In the genomic region with DNA sequence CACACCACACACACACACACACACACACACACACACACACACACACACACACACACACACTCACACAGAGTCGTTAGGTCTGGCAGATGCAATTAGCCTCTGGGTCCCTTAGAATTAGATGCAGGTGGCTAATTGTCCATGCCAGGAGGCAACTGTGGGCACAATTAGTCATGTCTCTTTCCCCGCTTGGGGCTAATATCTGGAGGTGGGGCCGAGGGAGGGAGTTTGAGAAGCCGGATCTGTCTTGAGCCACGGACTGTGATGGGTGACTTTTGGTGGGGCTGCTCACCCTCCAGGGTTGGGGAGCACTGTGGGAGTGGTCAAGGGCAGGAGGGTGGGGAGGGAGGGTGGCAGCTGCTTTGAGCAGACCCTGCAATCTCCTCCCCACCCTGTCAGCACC, we compare ENCODE assay signal across 16 mouse cellular contexts. TPM values are rescaled to one million over a fixed set of nuclear protein-coding genes. Genes with fewer than 3 reads are reported as not detected.
DNase-seq lines count a peak whose midpoint lies in the region; ATAC-seq and TF ChIP-seq lines count a peak whose summit lies in the region.
"Had no signal": no experiment of that assay in that cellular context is flagged by ENCODE, and none has a peak within 500 bp of the region (broad histone marks: within the 10 kb centered on the region; RNA-seq: fewer than 3 reads in every experiment).

No protein-coding gene starts in this region.

- no peak overlapping the region for H3K9ac ChIP-seq in forebrain, embryonic 16.5 days (replicated peaks; ENCODE audit: low read depth, low read length)
- H3K9ac ChIP-seq in liver, postnatal 0 days (replicated peaks), result no peak overlapping the region

- 4% methylated on average over 5 of the region's 5 CpGs for WGBS in forebrain, embryonic 16.5 days
- 31% methylated on average over 5 of the region's 5 CpGs for WGBS in limb, embryonic 10.5 days
- 85% methylated on average over 5 of the region's 5 CpGs for WGBS in liver, postnatal 0 days (ENCODE audit: insufficient replicate concordance)

- TF ChIP-seq POLR2A in brain, embryonic 14.5 days (IDR thresholded peaks at IDR 0.05; ENCODE audit: borderline replicate concordance, extremely low read depth, insufficient read depth, insufficient read length, poor library complexity, severe bottlenecking), result no peak

- H3K27ac ChIP-seq in forebrain, embryonic 16.5 days (ENCODE audit: low read length), result no peak overlapping the region
- H3K27ac ChIP-seq in limb, embryonic 10.5 days, result 0 out of 2 replicates have a peak overlapping the region, but pooled peaks have one; percentile 47
- H3K27ac ChIP-seq in liver, postnatal 0 days (ENCODE audit: low read depth), result no peak overlapping the region
- H3K27ac ChIP-seq: heart, adult 2 months had no signal

- no peaks in the 10 kb centered on the region for H3K27me3 ChIP-seq in forebrain, embryonic 16.5 days (replicated peaks; ENCODE audit: control insufficient read depth, insufficient read depth, low read length)
- 0 out of 2 replicates have a peak, but pooled peaks cover 7% of the 10 kb centered on the region for H3K27me3 ChIP-seq in limb, embryonic 10.5 days (ENCODE audit: low read depth, poor library complexity, severe bottlenecking)
- H3K27me3 ChIP-seq in liver, postnatal 0 days (ENCODE audit: insufficient read depth, low read length), result no peaks in the 10 kb centered on the region

- H3K4me3 ChIP-seq in forebrain, embryonic 16.5 days (replicated peaks; ENCODE audit: low read length), result no peak overlapping the region
- no peak overlapping the region for H3K4me3 ChIP-seq in limb, embryonic 10.5 days
- H3K4me3 ChIP-seq in liver, postnatal 0 days (ENCODE audit: low read depth, low read length), result no peak overlapping the region
- H3K4me3 ChIP-seq: heart, adult 2 months had no signal

- no peak for TF ChIP-seq EP300 in liver, postnatal 0 days (IDR thresholded peaks at IDR 0.05; ENCODE audit: low read depth)

- ATAC-seq in forebrain, embryonic 16.5 days, result peak; percentile 47
- ATAC-seq in liver, postnatal 0 days, result no peak
- ATAC-seq: activated CD4-positive, CD25-positive, alpha-beta regulatory T cell, adult 4 months; CD4-positive, CD25-positive, alpha-beta regulatory T cell, adult 4 months had no signal

- peaks cover 11% of the 10 kb centered on the region for H3K4me1 ChIP-seq in forebrain, embryonic 16.5 days (replicated peaks; ENCODE audit: control insufficient read depth, insufficient read depth, low read length)
- H3K4me1 ChIP-seq in limb, embryonic 10.5 days, result peaks cover 11% of the 10 kb centered on the region
- no peaks in the 10 kb centered on the region for H3K4me1 ChIP-seq in liver, postnatal 0 days (ENCODE audit: insufficient read depth)

- peaks cover 4% of the 10 kb centered on the region; the same call in 1 of the 2 replicates for H3K9me3 ChIP-seq in forebrain, embryonic 16.5 days (ENCODE audit: control insufficient read depth, low read length)
- H3K9me3 ChIP-seq in limb, embryonic 10.5 days (replicated peaks), result no peaks in the 10 kb centered on the region
- no peaks in the 10 kb centered on the region for H3K9me3 ChIP-seq in liver, postnatal 0 days (ENCODE audit: low read length)

- H3K36me3 ChIP-seq in forebrain, embryonic 16.5 days (ENCODE audit: control insufficient read depth, insufficient read depth), result no peaks in the 10 kb centered on the region
- H3K36me3 ChIP-seq in limb, embryonic 10.5 days, result no peaks in the 10 kb centered on the region
- H3K36me3 ChIP-seq in liver, postnatal 0 days (replicated peaks; ENCODE audit: insufficient read depth, low read length), result no peaks in the 10 kb centered on the region

- H3K4me2 ChIP-seq in forebrain, embryonic 16.5 days (ENCODE audit: low read length), result no peak overlapping the region
- no peak overlapping the region for H3K4me2 ChIP-seq in liver, postnatal 0 days (ENCODE audit: low read depth, low read length)
- H3K4me2 ChIP-seq: liver, embryonic 11.5 days had no signal

- TF ChIP-seq CTCF in brain, embryonic 14.5 days (IDR thresholded peaks at IDR 0.05; ENCODE audit: borderline replicate concordance, extremely low read depth, insufficient read depth, insufficient read length), result no peak
- no peak for TF ChIP-seq CTCF in liver, postnatal 0 days (IDR thresholded peaks at IDR 0.05; ENCODE audit: low read depth)

- peak; percentile 29 for DNase-seq in MN1 (ENCODE audit: low spot score)
- peak; percentile 81 for DNase-seq in brain, embryonic 14.5 days (ENCODE audit: low read depth)
- DNase-seq in limb, embryonic 10.5 days (ENCODE audit: low spot score), result no peak
- no peak for DNase-seq in yolk sac, embryonic 10.5 days (ENCODE audit: low spot score)
- DNase-seq in lung, postnatal 36 days, result no peak
- DNase-seq in cerebellum, postnatal 10 days, result no peak
- DNase-seq in liver, postnatal 0 days, result no peak
- DNase-seq: cerebellum, adult 11-12 months; heart, adult 2 months; heart, postnatal 10 days; spleen, adult 18-20 months; thymus, postnatal 4 days had no signal

RNA-seq across cellular contexts. Expression of a gene that starts 35.9 kb away (rescaled TPM):
- polyA plus RNA-seq in brain, embryonic 14.5 days (2012; rRNA removed), result 29.3 and 35.7 TPM in 2 replicates
- polyA plus RNA-seq in forebrain, embryonic 16.5 days (2015; fragmentation: Nextera tagmentation; extraction: Ambion mirVana), result 68.3 and 80.2 TPM in 2 replicates
- polyA plus RNA-seq in limb, embryonic 10.5 days (2016; fragmentation: Nextera tagmentation; extraction: Ambion mirVana), result 114 and 115 TPM in 2 replicates
- 44.8 and 45.8 TPM in 2 replicates for polyA plus RNA-seq in liver, postnatal 0 days (2015; fragmentation: Nextera tagmentation; extraction: Ambion mirVana)

Comparison
In these comparisons a context has a peak if more than half of its experiments do, and no peak if none do; other contexts are left out.
1. DNase-seq: peak in MN1 (single experiment) and brain, embryonic 14.5 days (single experiment); none in limb, embryonic 10.5 days (single experiment), yolk sac, embryonic 10.5 days (single experiment), lung, postnatal 36 days (single experiment), cerebellum, postnatal 10 days (0 of 2) and liver, postnatal 0 days (single experiment).